Comparison of ENCODE assay signal across 8 mouse cellular contexts in genomic region chr1:78338212-78338611, GRCm38 (mm10). TPM values are rescaled to one million over a fixed set of nuclear protein-coding genes. Genes with fewer than 3 reads are reported as not detected.
A peak's percentile ranks its signal among the peaks of the same experiment; 100 is the strongest.
DNase-seq lines count a peak whose midpoint lies in the region; ATAC-seq lines count a peak whose summit lies in the region.

No protein-coding gene starts in this region.

- no peak overlapping the region for H3K9ac ChIP-seq in heart, embryonic 11.5 days (ENCODE audit: low read depth, low read length)

- ATAC-seq in heart, embryonic 11.5 days (replicated peaks; ENCODE audit: insufficient number of reproducible peaks, low FRiP score, low TSS enrichment), result no peak

- no peak overlapping the region for H3K4me2 ChIP-seq in heart, embryonic 11.5 days

- no peaks in the 10 kb centered on the region for H3K9me3 ChIP-seq in heart, embryonic 11.5 days (replicated peaks; ENCODE audit: control insufficient read depth, low read length)
- no peaks in the 10 kb centered on the region for H3K9me3 ChIP-seq in limb, embryonic 10.5 days (replicated peaks)

- H3K36me3 ChIP-seq in heart, embryonic 11.5 days (ENCODE audit: control insufficient read depth, insufficient read depth, low read length), result no peaks in the 10 kb centered on the region
- no peaks in the 10 kb centered on the region for H3K36me3 ChIP-seq in limb, embryonic 10.5 days

- 63% methylated on average over 9 of the region's 9 CpGs for WGBS in heart, embryonic 11.5 days (ENCODE audit: insufficient replicate concordance)
- WGBS in limb, embryonic 10.5 days, result 41% methylated on average over 9 of the region's 9 CpGs

- no peak overlapping the region for H3K4me3 ChIP-seq in heart, embryonic 11.5 days (ENCODE audit: low read depth, low read length)
- H3K4me3 ChIP-seq in limb, embryonic 10.5 days, result no peak overlapping the region

- H3K27me3 ChIP-seq in heart, embryonic 11.5 days (ENCODE audit: control insufficient read depth, insufficient read depth, low read length), result no peaks in the 10 kb centered on the region
- H3K27me3 ChIP-seq in limb, embryonic 10.5 days (ENCODE audit: low read depth, poor library complexity, severe bottlenecking), result peaks cover 12% of the 10 kb centered on the region; the same call in 1 of the 2 replicates

- 0 out of 2 replicates have a peak, but pooled peaks cover 5% of the 10 kb centered on the region for H3K4me1 ChIP-seq in heart, embryonic 11.5 days (ENCODE audit: control insufficient read depth, insufficient read depth, low read length)
- peaks cover 14% of the 10 kb centered on the region for H3K4me1 ChIP-seq in limb, embryonic 10.5 days

- intact Hi-C loops in heart, postnatal 25 days (cut with DNase I), result no loop called here

- peak; percentile 97 for DNase-seq in heart, adult 11 months
- DNase-seq in embryo, embryonic 11.5 days (ENCODE audit: low read depth, low spot score), result peak; percentile 47
- peak; percentile 14 for DNase-seq in heart, postnatal 25 days (ENCODE audit: low spot score)
- DNase-seq in limb, embryonic 10.5 days (ENCODE audit: low spot score), result peak; percentile 58
- DNase-seq in neural tube, embryonic 10.5 days (ENCODE audit: extremely low spot score, low spot score), result peak; percentile 33
- no peak for DNase-seq in T-cell, adult 2 months (ENCODE audit: low spot score)
- DNase-seq in ovary, adult 18-20 months (ENCODE audit: low spot score), result no peak

- H3K27ac ChIP-seq in heart, embryonic 11.5 days (ENCODE audit: low read depth, low read length), result no peak overlapping the region
- H3K27ac ChIP-seq in limb, embryonic 10.5 days, result no peak overlapping the region

RNA-seq across cellular contexts. Expression of gene Sgpp2, which starts 28.1 kb away (rescaled TPM):
- 0.28 and 0.46 TPM in 2 replicates for polyA plus RNA-seq in heart, embryonic 11.5 days (2014; fragmentation: Nextera tagmentation; extraction: Ambion mirVana)
- not detected for total RNA-seq in heart, postnatal 25 days (2021)
- 0.59 and 0.78 TPM in 2 replicates for polyA plus RNA-seq in limb, embryonic 10.5 days (2016; fragmentation: Nextera tagmentation; extraction: Ambion mirVana)

Comparison
In these comparisons a context has a peak if more than half of its experiments do, and no peak if none do; other contexts are left out.
1. DNase-seq: peak in heart, adult 11 months (single experiment), embryo, embryonic 11.5 days (single experiment), heart, postnatal 25 days (single experiment), limb, embryonic 10.5 days (single experiment) and neural tube, embryonic 10.5 days (single experiment); none in T-cell, adult 2 months (single experiment) and ovary, adult 18-20 months (single experiment).